Mouse (Mus musculus) right cerebral cortex, postnatal 10 days (tissue): ENCODE measurements around the gene Tex37.

ENCODE experiments used
- DNase-seq, 2 experiments: peaks; one replicate each; pipeline ENCODE4 v3.0.0; 2021; ENCODE audit warnings: low spot score in 2 of 2

Tex37 gene

GRCm38 (mm10) chr6:70918827-70919226 lies at the start of gene Tex37:
Gene Tex37 (minus strand): TSS chr6:70918927.
- DNase-seq = no peak

GRCm38 (mm10) chr6:70968291-70968690 lies 49.6 kb upstream of the Tex37 start:
- DNase-seq = no peak

GRCm38 (mm10) chr6:70967422-70967821 lies 48.7 kb upstream of the Tex37 start:
- no peak for DNase-seq

- no peak for DNase-seq
Measured at GRCm38 (mm10) chr6:70965694-70966093, 47.0 kb upstream of the Tex37 start.

GRCm38 (mm10) chr6:70964116-70964830 lies 45.5 kb upstream of the Tex37 start:
- DNase-seq = no peak

- no peak for DNase-seq
Measured at GRCm38 (mm10) chr6:70957341-70957940, 38.7 kb upstream of the Tex37 start.

- DNase-seq = peak in 1 of 2 experiments; percentile 28
Measured at GRCm38 (mm10) chr6:70956936-70957335, 38.2 kb upstream of the Tex37 start.

- peak in 1 of 2 experiments; percentile 23 for DNase-seq
Measured at GRCm38 (mm10) chr6:70956285-70956912, 37.7 kb upstream of the Tex37 start, which contains the start of gene Foxi3. Gene Foxi3 (plus strand): TSS chr6:70956531.

- DNase-seq = no peak
Measured at GRCm38 (mm10) chr6:70955841-70956240, 37.1 kb upstream of the Tex37 start.

GRCm38 (mm10) chr6:70955291-70955800 lies 36.6 kb upstream of the Tex37 start:
- DNase-seq = no peak

GRCm38 (mm10) chr6:70954040-70954439 lies 35.3 kb upstream of the Tex37 start:
- DNase-seq = no peak

GRCm38 (mm10) chr6:70953274-70953673 lies 34.5 kb upstream of the Tex37 start:
- no peak for DNase-seq

GRCm38 (mm10) chr6:70931801-70932200 lies 13.1 kb upstream of the Tex37 start:
- DNase-seq = no peak

- peak; percentile 53 to 58 for DNase-seq
Measured at GRCm38 (mm10) chr6:70921274-70922074, 2.7 kb upstream of the Tex37 start.

- DNase-seq = no peak
Measured at GRCm38 (mm10) chr6:70912396-70912765, 6.3 kb downstream of the Tex37 start.

GRCm38 (mm10) chr6:70911668-70912395 lies 6.9 kb downstream of the Tex37 start:
- DNase-seq = peak; percentile 72 to 77

- DNase-seq = no peak
Measured at GRCm38 (mm10) chr6:70910285-70910684, 8.4 kb downstream of the Tex37 start.

- no peak for DNase-seq
Measured at GRCm38 (mm10) chr6:70909572-70909971, 9.2 kb downstream of the Tex37 start.

GRCm38 (mm10) chr6:70903689-70904088 lies 15.0 kb downstream of the Tex37 start:
- DNase-seq = no peak

GRCm38 (mm10) chr6:70899594-70900003 lies 19.1 kb downstream of the Tex37 start:
- DNase-seq = no peak

GRCm38 (mm10) chr6:70898166-70898565 lies 20.6 kb downstream of the Tex37 start:
- DNase-seq = no peak
